Mouse (Mus musculus): ENCODE results near the gene Nup107. TPM values are rescaled to one million over a fixed set of nuclear protein-coding genes. Genes with fewer than 3 reads are reported as not detected.
A peak's percentile ranks its signal among the peaks of the same experiment; 100 is the strongest.
"Not testable (repeated sequence)": the region's sequence is repeated elsewhere in the genome, so short reads cannot be mapped to it uniquely, and the experiment has no call there.

Gene Nup107
- polyA plus RNA-seq, 1 experiment from 2014 or later: 35.6 TPM

- H3K36me3 ChIP-seq: peaks cover 16% of the 10 kb centered on the region; the same call in 1 of the 2 replicates
- not testable (repeated sequence) for H3K27ac ChIP-seq; H3K27me3 ChIP-seq; H3K4me2 ChIP-seq; ATAC-seq (replicated peaks; ENCODE audit: insufficient number of reproducible peaks, insufficient read depth, low FRiP score, low read depth); H3K4me1 ChIP-seq (replicated peaks); H3K9me3 ChIP-seq (replicated peaks); H3K4me3 ChIP-seq; H3K9ac ChIP-seq
- WGBS: 90% methylated on average over 8 of the region's 8 CpGs
These were observed 55.0 kb downstream of the Nup107 start for GRCm38 (mm10) chr10:117737498-117737897.

DNA sequence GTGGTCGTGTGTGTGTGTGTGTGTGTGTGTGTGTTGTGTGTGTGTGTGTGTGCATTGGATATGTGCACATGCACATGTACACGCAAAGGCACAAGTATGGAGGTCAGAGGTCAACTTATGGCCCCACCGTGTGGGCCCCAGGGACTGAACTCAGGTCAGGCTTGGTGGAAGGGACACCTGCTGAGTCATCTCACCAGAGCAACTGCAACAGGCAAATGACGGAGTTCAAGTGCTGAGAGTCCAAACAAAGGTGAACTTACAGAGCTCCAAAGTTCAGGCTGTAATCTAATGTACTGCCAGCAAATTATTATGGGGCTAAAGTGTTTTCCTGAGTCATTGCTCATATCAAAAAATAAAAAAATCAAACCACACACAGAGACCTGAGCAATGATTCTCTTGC is 55.4 kb downstream of the Nup107 start:
- Histone ChIP-seq H3K36me3 (peaks cover 16% of the 10 kb centered on the region; the same call in 1 of the 2 replicates), H3K9ac (no peak overlapping the region), H3K4me2 (no peak overlapping the region), H3K4me3 (no peak overlapping the region), H3K27me3 (no peaks in the 10 kb centered on the region), H3K4me1 (replicated peaks) (no peaks in the 10 kb centered on the region), H3K9me3 (replicated peaks) (no peaks in the 10 kb centered on the region), H3K27ac (no peak overlapping the region)
- ATAC-seq (replicated peaks; ENCODE audit: insufficient number of reproducible peaks, insufficient read depth, low FRiP score, low read depth): no peak
- 78% methylated on average over 4 of the region's 4 CpGs for WGBS

- no peak overlapping the region for H3K27ac ChIP-seq
- H3K4me1 ChIP-seq (replicated peaks): no peaks in the 10 kb centered on the region
- ATAC-seq (replicated peaks; ENCODE audit: insufficient number of reproducible peaks, insufficient read depth, low FRiP score, low read depth): no peak
- WGBS: 82% methylated on average over 5 of the region's 5 CpGs
- H3K27me3 ChIP-seq: no peaks in the 10 kb centered on the region
- H3K9ac ChIP-seq: no peak overlapping the region
- no peak overlapping the region for H3K4me2 ChIP-seq
- H3K4me3 ChIP-seq: no peak overlapping the region
- peaks cover 16% of the 10 kb centered on the region; the same call in 1 of the 2 replicates for H3K36me3 ChIP-seq
- no peaks in the 10 kb centered on the region for H3K9me3 ChIP-seq (replicated peaks)
These were observed 55.9 kb downstream of the Nup107 start for GRCm38 (mm10) chr10:117736573-117736972.

GRCm38 (mm10) chr10:117735396-117735795 is 57.1 kb downstream of the Nup107 start:
- not testable (repeated sequence) for H3K4me3 ChIP-seq; H3K4me2 ChIP-seq; H3K4me1 ChIP-seq (replicated peaks); H3K27ac ChIP-seq; ATAC-seq (replicated peaks; ENCODE audit: insufficient number of reproducible peaks, insufficient read depth, low FRiP score, low read depth); H3K9ac ChIP-seq; H3K9me3 ChIP-seq (replicated peaks); H3K27me3 ChIP-seq
- WGBS: 77% methylated on average over 12 of the region's 12 CpGs
- peaks cover 16% of the 10 kb centered on the region; the same call in 1 of the 2 replicates for H3K36me3 ChIP-seq

- H3K9ac ChIP-seq; H3K4me1 ChIP-seq (replicated peaks); H3K4me3 ChIP-seq; ATAC-seq (replicated peaks; ENCODE audit: insufficient number of reproducible peaks, insufficient read depth, low FRiP score, low read depth); H3K27me3 ChIP-seq; H3K27ac ChIP-seq; H3K9me3 ChIP-seq (replicated peaks); H3K4me2 ChIP-seq: not testable (repeated sequence)
- peaks cover 13% of the 10 kb centered on the region; the same call in 1 of the 2 replicates for H3K36me3 ChIP-seq
- WGBS: 59% methylated on average over 9 of the region's 10 CpGs
These were observed 58.2 kb downstream of the Nup107 start for GRCm38 (mm10) chr10:117734104-117734852.

DNA sequence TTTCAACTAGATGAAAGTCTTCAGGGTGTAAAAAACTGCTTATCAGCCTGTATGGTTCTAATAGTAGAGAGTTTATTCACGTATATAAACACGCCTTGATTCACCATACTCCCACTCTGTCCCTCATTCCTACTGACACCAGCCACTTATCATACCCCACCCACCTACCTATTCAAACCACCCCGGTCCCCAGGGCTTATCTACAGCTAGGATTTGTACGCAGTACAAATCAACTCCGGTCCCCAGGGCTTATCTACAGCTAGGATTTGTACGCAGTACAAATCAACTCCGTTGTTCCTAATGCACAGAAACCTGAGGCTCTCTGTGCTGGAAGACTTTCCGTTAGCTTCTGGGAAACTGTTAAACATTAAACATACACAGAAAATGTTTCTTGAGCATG is 58.9 kb downstream of the Nup107 start:
- H3K9ac ChIP-seq; H3K4me1 ChIP-seq (replicated peaks); H3K27ac ChIP-seq; H3K9me3 ChIP-seq (replicated peaks); H3K4me2 ChIP-seq; H3K4me3 ChIP-seq; ATAC-seq (replicated peaks; ENCODE audit: insufficient number of reproducible peaks, insufficient read depth, low FRiP score, low read depth); H3K27me3 ChIP-seq: not testable (repeated sequence)
- H3K36me3 ChIP-seq: peaks cover 13% of the 10 kb centered on the region; the same call in 1 of the 2 replicates
- 28% methylated on average over 8 of the region's 8 CpGs for WGBS

GRCm38 (mm10) chr10:117732962-117733592 is 59.4 kb downstream of the Nup107 start:
- H3K9ac ChIP-seq: no peak overlapping the region
- no peak overlapping the region for H3K27ac ChIP-seq
- 54% methylated on average over 14 of the region's 14 CpGs for WGBS

DNA sequence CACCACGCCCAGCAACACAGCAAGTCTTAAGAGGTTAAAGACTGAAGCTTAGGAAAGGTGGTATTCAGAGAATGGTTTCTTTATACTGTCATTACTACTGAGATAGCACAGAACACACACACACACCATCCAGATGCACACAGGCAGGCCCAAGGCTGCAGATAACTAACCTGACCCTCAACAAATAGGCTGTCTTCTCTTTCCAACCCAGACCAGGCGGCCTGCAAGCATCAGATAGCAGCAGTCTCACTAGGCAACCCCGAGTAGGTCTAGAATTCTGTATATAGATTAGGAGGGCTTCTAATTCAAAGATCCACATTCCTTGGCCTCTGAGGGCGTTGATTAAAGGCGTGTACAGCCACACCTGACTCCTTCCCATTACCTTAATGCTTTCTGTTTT is 60.3 kb downstream of the Nup107 start:
- H3K36me3 ChIP-seq: peaks cover 8% of the 10 kb centered on the region; the same call in 1 of the 2 replicates
- no peaks in the 10 kb centered on the region for H3K9me3 ChIP-seq (replicated peaks)
- H3K27me3 ChIP-seq: no peaks in the 10 kb centered on the region
- ATAC-seq (replicated peaks; ENCODE audit: insufficient number of reproducible peaks, insufficient read depth, low FRiP score, low read depth): no peak
- H3K4me3 ChIP-seq: no peak overlapping the region
- H3K27ac ChIP-seq: no peak overlapping the region
- 78% methylated on average over 5 of the region's 5 CpGs for WGBS
- no peak overlapping the region for H3K4me2 ChIP-seq
- H3K4me1 ChIP-seq (replicated peaks): no peaks in the 10 kb centered on the region
- H3K9ac ChIP-seq: no peak overlapping the region

More at GRCm38 (mm10) chr10:117732962-117733592, 59.4 kb downstream of the Nup107 start:
- no peaks in the 10 kb centered on the region for H3K4me1 ChIP-seq (replicated peaks)
- H3K4me3 ChIP-seq: no peak overlapping the region
- H3K9me3 ChIP-seq (replicated peaks): no peaks in the 10 kb centered on the region
- no peak overlapping the region for H3K4me2 ChIP-seq
- peaks cover 10% of the 10 kb centered on the region; the same call in 1 of the 2 replicates for H3K36me3 ChIP-seq
- no peak for ATAC-seq (replicated peaks; ENCODE audit: insufficient number of reproducible peaks, insufficient read depth, low FRiP score, low read depth)
- H3K27me3 ChIP-seq: no peaks in the 10 kb centered on the region

DNA sequence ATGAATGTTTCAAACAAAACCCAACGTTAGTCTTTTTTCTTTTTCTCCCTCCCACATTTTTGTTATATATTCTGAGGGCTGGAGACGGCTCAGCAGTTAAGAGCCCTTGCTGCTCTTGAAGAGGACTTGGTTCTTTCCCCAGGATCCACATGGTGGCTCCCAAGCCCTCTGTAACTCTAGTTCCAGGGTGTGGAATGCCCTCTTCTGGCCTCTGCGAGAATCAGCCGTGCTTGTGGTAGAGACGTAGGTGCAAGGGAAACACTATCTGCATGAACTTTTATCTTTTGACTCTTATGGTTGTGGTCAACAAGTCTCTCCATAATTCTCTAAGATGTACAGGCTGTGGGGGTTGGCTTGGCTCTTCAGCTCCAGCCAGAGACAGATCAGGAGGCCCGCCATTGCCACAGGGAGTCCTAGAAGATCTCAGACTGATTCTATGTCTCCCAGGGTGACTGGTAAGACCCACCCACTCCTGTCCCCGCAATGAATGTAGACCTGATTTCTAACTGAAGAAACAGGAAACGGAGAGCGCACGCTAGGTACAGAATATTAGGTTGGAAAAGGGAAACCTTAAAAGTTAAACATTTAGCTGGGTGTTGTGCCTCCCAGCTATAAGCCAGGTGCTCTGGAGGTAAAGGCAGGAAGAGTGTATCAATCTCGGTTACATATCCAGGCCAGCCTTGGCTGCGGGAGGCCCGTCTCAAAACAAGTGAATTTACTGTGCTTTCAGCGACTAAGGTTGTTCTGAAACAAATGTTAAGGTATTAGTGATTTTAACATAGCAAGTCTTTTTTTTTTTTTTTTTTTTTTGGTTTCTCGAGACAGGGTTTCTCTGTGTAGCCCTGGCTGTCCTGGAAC is 61.0 kb downstream of the Nup107 start:
- no peaks in the 10 kb centered on the region for H3K4me1 ChIP-seq (replicated peaks)
- 48% methylated on average over 15 of the region's 15 CpGs for WGBS
- H3K27ac ChIP-seq: no peak overlapping the region
- no peak overlapping the region for H3K9ac ChIP-seq
- H3K27me3 ChIP-seq: no peaks in the 10 kb centered on the region
- ATAC-seq (replicated peaks; ENCODE audit: insufficient number of reproducible peaks, insufficient read depth, low FRiP score, low read depth): no peak; the same call in 1 of the 2 replicates
- peak overlapping the region; percentile 32; the same call in 1 of the 2 replicates for H3K4me2 ChIP-seq
- H3K4me3 ChIP-seq: no peak overlapping the region
- H3K36me3 ChIP-seq: peaks cover 5% of the 10 kb centered on the region; the same call in 1 of the 2 replicates
- H3K9me3 ChIP-seq (replicated peaks): no peaks in the 10 kb centered on the region

DNA sequence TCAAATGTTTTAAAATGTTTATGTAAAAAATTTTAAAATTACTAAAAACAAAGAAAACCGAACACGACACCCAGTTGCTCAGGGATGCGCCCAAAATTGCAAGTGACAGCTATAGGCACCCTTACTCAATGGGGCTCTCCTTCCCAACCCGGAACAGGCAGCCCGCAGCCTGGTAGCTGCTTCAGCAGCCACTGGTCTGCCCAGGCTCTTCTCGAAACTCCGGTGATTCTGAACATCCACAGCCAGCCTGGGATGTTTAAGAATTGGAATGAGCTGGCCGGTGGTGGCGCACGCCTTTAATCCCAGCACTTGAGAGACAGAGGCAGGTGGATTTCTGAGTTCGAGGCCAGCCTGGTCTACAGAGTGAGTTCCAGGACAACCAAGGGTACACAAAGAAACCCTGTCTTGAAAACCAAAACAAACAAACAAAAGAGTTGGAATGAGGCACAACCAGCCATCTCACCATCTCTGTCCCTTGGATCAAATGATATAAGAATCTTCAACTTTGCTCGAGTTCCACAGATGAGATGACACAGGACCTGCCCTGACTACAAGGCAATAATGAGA is 61.8 kb downstream of the Nup107 start:
- H3K4me3 ChIP-seq: no peak overlapping the region
- H3K9me3 ChIP-seq (replicated peaks): no peaks in the 10 kb centered on the region
- no peaks in the 10 kb centered on the region for H3K36me3 ChIP-seq
- ATAC-seq (replicated peaks; ENCODE audit: insufficient number of reproducible peaks, insufficient read depth, low FRiP score, low read depth): no peak
- no peak overlapping the region for H3K9ac ChIP-seq
- H3K27ac ChIP-seq: no peak overlapping the region
- no peak overlapping the region for H3K4me2 ChIP-seq
- WGBS: 88% methylated on average over 12 of the region's 12 CpGs
- no peaks in the 10 kb centered on the region for H3K27me3 ChIP-seq
- no peaks in the 10 kb centered on the region for H3K4me1 ChIP-seq (replicated peaks)

GRCm38 (mm10) chr10:117730140-117730539 is 62.4 kb downstream of the Nup107 start:
- H3K4me1 ChIP-seq (replicated peaks): no peaks in the 10 kb centered on the region
- H3K9me3 ChIP-seq (replicated peaks): no peaks in the 10 kb centered on the region
- no peak for ATAC-seq (replicated peaks; ENCODE audit: insufficient number of reproducible peaks, insufficient read depth, low FRiP score, low read depth)
- 90% methylated on average over 7 of the region's 7 CpGs for WGBS
- H3K4me3 ChIP-seq: no peak overlapping the region
- no peak overlapping the region for H3K9ac ChIP-seq
- no peaks in the 10 kb centered on the region for H3K36me3 ChIP-seq
- no peak overlapping the region for H3K27ac ChIP-seq
- H3K27me3 ChIP-seq: no peaks in the 10 kb centered on the region
- no peak overlapping the region for H3K4me2 ChIP-seq

Data from heart, embryonic 15.5 days (tissue).